Mouse (Mus musculus): ENCODE measurements at regions not wholly inside any gene's neighbourhood (a gene's known extent, or its start where the extent isn't known, plus 50 kb on each side); places are given as distances from the start of the nearest gene placed in this dataset.
A peak's percentile ranks its signal among the peaks of the same experiment; 100 is the strongest.

DNA sequence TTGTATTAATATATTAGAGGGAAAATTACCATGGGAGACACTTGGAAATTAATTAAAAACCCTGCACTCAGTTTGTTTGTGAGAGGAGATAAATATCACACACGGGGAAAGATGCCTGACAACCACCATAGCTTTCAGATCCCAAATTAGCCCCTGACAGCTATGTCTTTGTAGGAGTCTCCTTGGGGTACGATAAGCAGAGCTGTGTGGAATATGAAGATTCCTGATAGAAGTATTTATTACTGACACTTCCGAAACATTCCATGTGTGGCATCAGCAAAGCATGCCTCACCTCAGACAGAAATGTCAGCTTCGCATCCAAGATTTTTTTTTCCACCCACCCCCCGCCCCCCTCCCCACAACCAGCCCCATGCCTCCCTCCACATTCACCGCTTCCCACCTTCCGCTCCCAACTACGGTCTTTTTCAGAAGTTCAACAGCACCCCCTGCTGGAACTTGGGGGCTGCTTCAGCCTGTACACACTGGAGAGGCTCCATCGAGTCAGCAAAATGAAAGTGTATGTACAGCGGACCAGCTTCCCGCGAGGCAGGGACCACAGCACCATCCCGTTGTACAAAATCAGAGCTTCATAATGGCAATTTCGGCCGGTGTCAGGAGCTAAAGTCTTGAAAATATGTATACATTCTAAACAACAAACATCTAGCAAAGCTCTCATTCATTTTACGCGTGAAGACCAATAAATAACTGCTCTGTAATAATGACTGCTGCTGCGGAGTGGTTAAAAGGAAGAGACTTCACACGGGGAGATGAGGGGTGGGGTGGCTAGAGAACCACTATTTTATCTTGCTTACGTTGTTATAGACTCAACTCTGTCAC lies 66.7 kb downstream of the Rwdd3 start:
- DNase-seq = peak; percentile 62

GRCm38 (mm10) chr3:121102871-121103270 lies 68.6 kb downstream of the Rwdd3 start:
- DNase-seq = no peak

DNA sequence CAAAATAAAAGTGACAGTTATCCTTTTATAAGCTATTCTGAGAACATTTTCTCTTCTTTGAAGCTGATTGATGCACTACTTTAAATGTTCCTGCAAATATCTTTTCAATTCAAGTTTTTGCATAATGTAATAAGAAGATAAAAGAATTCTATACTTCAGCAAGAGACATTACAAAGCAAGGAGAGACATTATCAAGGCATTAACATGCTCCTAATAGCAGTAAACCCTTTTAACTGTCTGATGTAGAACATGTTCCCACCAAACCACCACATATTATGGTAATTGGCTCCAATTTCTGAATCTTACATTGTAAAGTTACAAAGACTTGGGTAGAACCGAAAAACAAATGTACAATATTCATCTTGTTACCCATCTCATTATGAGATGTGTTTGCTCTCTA lies 69.4 kb downstream of the Rwdd3 start:
- no peak for DNase-seq

GRCm38 (mm10) chr3:121100211-121100860 lies 71.2 kb downstream of the Rwdd3 start:
- no peak for DNase-seq

DNA sequence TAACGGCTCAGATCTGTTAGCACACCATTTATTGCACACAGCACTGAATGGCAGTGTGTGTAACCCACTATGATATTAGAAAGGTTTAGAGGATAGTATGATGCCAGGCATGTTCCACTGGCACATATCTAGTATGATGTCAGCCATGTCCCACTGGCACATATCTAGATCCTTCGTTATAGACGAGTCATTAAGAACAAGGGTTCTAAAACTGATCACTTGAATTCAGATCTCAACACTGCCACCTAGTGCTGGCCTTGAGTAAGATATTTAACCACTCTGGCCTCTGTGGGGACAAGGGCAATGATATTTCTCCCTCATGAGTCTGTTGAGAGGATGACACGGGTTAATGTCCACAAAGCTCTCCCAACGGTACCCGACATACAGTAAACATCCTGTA lies 78.0 kb downstream of the Rwdd3 start:
- peak; percentile 19 for DNase-seq

DNA sequence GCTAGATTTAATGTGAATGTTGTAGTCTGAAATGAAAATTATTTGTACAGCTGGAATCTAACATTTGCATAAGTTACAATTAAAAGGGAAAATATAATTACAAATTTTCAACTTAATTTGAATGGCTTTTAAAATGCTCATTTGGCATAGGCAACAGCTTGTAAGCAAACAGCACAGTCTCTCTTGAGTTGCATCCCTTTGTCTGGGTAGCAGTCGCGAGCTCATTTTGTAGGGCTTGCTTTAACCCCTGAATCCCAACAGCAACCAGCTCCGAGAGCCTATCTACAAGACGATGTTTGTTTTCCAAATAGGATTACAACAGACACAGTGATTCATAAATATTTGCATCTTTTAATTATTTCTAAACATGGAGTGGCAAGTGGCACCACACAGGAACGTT lies 82.8 kb downstream of the Rwdd3 start:
- DNase-seq = no peak

GRCm38 (mm10) chr3:121068676-121069075 lies 102.8 kb downstream of the Rwdd3 start:
- no peak for DNase-seq

DNA sequence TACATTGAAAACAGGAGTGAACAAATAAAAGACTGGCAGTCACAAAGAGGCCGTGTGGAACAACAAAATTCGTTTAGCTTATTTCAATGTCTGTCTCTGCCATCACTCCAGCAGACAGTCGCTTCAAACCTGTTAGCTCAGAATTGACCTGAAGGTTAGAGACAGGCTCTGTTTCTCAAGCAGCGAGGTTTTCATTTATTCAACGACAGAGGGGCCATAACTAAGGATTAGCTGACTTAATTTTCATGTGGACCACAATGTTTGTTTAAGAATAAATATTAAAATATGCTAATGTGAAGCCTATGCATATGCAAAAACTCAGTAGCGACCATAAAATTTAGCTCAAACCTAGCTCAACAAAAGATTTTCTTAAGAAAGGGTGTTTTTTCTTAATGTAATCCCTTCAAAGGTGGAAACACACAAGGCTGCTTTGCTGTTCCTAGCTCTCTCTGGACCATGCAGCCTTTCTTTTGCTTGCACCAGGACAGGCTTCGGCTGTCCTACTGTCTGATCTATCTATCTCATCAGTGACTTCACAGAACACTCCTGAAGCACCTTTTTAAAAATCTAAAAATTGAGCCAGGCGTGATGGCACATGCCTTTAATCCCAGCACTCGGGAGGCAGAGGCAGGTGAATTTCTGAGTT lies 135.5 kb downstream of the Rwdd3 start:
- no peak for DNase-seq

DNA sequence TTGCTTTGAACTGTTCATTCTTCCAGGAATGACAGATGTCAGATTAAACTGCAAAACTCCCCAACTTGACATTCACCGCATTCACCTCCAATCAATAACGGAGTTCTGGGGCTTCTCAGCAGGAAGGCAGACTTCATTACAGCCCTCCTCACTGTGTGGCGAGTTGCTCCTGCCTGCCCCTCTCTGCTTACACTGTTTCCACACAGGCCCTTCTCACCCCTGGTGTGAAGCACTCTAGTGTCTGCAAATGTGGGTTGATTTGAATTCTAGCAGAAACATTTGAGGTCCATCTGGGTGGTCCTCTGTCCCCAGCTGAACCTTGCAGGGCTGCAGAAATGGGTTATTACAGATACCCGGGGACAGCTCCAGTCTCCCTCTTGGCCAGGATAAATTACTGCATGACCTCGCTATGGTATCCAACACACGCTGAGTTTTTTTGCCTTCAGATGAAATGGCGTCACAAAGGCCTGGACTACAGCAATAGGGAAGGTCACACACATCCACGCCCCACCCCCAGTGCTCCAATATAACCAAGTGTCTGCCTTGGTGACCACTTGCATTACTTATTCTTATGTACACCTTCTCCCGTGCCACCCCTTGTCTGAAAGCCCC lies 145.8 kb downstream of the Rwdd3 start:
- no peak for DNase-seq

- DNase-seq = no peak
Measured at GRCm38 (mm10) chr3:121024810-121025209, 146.7 kb downstream of the Rwdd3 start.

DNA sequence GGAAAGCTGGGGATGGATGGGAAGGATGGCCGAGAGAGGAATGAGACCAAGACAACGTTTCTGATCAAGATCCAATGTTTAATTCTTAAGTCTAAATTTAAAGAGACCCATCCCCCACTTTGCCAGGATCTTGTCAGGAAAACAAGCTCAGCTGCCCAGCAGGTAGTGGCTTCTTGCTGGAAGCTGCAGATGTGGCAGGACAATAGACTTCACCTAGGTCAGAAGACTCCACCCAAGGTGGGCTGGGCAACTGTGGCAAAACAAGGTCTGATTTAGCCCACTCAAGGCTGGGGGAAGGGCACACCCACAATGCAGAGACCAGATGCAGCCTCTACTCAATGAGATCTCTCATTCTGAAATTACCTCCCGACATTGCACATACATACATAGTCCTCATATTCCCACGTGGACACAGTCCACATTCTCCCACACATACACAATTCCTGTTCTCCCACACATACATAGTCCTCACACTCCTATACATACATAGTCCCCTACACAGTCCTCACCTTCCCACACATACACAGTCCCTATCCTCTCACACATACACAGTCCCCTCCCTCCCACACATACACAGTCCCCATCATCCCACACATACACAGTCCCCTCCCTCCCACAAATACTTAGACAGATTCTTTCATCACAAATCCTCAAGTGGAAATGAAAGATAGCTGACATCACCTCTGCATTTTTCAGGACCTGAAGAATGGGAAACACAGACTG lies 150.2 kb downstream of the Rwdd3 start:
- DNase-seq = no peak

- no peak for DNase-seq
Measured at GRCm38 (mm10) chr3:121009223-121009622, 162.3 kb downstream of the Rwdd3 start.

DNA sequence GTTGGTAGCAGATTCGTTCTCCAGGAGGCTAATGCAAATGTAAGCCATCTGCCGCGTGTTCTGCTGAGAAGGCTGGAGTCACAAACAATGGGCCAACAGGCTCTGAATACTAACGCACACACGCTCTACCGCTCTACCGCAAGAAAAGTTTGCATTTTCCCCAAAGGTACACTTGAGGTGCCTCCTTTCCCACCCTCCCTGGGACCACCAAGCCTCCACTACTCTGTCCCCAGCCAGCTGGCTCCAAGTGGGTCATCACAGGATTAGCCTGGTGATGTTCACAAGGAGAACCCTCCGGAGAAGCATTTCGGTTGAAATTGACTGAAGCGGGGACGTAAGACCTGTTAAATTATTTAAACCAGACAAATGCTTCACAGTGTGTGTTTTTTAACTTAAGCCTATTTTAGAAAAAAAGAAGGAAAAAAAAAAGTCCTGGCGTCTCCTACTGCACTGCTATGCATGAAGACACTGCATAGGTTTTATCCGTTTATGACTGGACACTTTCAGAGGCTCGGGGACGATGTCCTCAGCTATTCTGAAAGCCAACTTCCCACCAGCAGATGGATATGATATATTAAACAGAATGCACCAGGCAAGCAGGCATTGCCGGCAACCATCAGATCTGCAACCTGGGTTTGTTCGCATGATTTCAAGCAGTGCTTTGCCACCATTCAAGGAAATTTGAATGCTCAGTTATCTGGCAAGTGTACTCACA lies 187.8 kb downstream of the Rwdd3 start:
- DNase-seq = no peak

DNA sequence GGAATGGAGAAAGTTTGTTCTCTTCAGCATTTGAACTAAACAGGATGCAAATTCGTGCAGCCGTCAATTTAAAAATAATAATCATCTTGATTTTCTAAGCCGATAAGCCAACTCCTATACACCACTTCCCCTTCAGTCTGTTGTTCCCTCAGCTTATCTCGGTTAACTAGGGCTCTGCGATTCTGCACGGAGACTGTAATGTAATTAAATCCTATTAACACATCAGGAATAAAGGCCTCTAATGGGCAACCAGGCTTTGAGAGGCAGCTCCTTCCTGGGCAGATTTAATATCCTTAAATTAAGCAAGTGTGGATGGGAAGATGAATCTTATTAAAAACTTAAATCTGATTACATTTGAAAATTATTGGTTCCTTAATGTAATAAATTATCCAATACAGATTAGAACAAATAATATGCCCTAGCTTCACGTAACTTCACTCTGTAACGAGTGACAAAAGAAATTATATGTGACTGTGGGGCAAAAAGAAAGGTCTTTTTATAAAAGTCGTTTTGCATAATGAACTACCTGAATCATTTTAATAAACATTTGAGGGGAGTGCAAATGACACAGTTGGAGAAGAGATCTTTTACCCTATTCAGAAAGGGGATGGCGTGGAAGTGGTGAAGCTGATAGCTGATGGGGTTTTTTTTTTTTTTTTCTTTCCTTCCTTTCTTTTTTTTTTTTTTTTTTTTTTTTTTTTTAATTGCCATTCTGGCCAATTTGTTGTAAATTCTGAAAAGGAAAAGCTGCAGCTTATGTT lies 188.5 kb downstream of the Rwdd3 start:
- no peak for DNase-seq

- no peak for DNase-seq
Measured at GRCm38 (mm10) chr3:120982218-120982617, 189.3 kb downstream of the Rwdd3 start.

DNA sequence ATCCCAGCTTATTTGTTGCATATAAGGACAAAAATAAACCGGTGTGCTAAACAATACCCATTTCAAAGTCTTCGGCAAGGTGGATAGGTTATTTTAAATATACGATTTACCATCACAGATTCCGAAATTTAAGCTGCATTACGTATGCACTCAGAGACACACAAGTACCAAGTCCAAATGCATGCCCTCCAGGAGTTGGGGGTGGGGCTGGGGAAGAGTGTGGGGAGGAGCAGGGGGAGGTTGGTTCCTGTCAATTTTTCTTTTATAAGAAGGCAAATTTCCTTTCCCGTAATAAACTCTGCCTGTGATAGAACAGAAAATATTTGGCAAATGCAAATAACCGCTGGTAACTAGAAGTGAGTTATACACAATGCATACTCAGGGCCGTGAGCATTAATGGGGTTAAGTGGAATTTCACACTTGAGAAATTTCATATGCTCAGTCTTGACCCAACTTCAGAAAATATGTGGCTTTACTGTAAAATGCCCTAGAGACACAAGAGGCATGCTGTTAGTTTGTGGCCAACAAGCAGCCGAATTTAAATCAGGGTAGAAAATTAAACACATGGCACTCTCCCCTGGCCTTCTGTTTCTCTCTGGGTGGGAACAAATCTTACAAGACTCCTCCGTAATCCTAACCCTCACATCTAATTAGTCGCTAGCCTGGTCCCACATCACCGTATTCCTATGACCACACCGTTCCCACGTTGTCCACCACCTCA lies 200.6 kb downstream of the Rwdd3 start:
- no peak for DNase-seq

DNA sequence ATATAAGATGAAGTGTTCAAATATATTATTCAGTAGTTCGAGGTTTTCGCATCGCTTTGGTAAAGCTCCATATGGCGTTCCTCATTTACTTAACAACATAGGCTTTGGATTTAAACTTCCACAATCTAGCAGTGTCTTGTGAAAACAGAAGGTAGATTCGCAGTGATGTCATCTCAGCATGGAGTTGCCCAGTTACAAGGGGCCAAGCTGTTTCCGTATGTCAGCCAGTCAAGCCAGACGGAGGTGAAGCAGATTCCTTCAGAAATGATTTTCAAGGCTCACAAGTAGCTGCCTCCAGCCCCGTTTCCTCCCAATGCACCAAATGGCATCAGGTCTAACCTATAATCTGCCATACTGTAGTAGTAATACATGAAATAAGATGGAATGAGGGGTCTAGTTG lies 224.6 kb downstream of the Rwdd3 start:
- no peak for DNase-seq

DNA sequence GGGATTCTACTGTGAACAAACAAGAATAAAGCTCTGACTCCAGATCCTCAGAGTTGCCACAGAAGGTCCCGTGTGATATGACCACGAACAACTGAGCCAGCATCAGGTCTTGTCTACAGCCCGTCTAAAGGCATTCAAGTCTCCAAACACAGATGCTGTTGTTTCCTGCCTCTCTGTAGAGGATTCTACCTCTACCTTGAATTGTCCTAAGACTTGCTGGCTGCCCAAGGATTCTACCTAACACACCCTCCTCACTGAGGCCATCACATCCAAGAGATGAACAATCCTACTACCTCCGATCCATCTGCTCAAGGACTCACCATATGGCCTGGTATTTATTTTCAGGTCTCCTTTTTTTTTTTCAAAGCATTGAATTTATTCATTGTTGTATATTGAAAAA lies 237.1 kb downstream of the Rwdd3 start:
- DNase-seq = no peak

DNA sequence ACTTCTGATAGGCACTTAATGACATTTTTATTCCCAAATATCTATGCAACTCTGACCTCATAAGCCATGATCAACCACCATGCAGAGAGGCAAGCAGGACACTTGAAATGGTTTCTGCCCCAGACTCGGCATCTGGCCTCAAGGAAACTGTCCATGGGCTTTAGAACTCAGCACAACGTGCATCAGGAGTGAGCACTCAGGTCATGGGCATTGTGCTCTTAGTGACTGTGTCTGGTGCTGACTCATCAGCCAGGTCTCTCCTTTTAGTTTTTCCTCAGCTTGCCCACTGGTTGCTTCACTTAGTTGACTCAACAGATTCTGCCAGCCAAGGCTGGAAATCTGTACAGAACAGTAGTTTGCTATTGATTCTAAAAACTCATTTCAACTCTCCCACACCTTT lies 251.1 kb downstream of the Rwdd3 start:
- no peak for DNase-seq

DNA sequence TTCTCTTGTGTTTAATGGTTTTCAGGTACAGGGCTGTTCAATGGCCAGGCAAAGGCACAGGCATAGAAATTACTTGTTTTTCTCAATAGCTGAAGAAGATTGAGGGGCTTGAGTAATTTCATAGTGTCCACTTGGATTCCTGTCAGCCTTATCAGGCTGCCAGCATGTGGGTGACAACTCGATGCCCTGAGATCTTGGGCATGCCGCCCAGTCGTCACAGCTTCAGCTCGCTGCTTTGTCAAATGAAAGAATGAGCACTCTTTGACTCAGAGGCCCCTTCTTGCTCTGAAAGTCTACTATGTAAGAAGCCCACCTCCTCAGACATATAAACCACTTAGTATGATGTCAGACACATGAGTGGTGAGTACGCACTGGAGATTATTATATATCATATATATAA lies 272.6 kb downstream of the Rwdd3 start:
- DNase-seq = no peak
